Mouse (Mus musculus): Measurements from ENCODE around the gene Gm44805.

DNA sequence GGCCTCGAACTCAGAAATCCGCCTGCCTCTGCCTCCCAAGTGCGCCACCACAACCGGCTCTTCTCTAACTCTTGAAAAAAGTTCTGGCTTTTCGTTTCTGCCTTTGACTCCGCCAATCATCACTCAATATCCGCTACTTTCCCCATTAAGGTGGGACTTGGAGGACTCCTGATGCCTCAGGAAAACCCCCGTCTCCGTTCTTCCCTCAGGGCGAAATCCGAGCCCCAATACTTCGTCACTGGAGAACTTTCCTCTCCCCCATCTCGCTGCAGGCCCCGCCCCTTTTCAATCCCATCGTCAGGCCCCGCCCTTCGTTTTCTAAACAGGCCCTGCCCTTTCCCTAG is 53.1 kb downstream of the Gm44805 start:
- TF ChIP-seq CTCF (IDR thresholded peaks at IDR 0.05; ENCODE audit: control insufficient read depth, insufficient read depth, low read length) (no peak), POLR2A (IDR thresholded peaks at IDR 0.05; ENCODE audit: borderline replicate concordance, control insufficient read depth, low read depth, low read length) (no peak)

Data from bone marrow, adult 2 months (tissue).